Mouse (Mus musculus) forebrain, postnatal 0 days (tissue): ENCODE measurements around the gene Parp14. TPM values are rescaled to one million over a fixed set of nuclear protein-coding genes. Genes with fewer than 3 reads are reported as not detected.

Experiments
- ATAC-seq: fragments of 200-750 bp; cut with Nextera tagmentation; 2 replicates; pipeline ENCODE4 v1.8.0; 2017; ENCODE audit warnings: mild to moderate bottlenecking, moderate library complexity
- DNase-seq: peaks from one replicate; pipeline ENCODE4 v3.0.0-alpha.2; 2015
- H3K27ac ChIP-seq: fragments of 300-500 bp; sonication (generic); 2 replicates; pipeline ENCODE4 v1.5.1; 2014; ENCODE audit warnings: low read depth, mild to moderate bottlenecking, antibody characterized with exemption, low read length, moderate library complexity, mixed read lengths
- H3K27me3 ChIP-seq: fragments of 300-500 bp; sonication (generic); 2 replicates; pipeline ENCODE4 v1.6.1; 2014; ENCODE audit warnings: mild to moderate bottlenecking, low read length, mixed read lengths; ENCODE audit not compliant: insufficient read depth
- H3K36me3 ChIP-seq: fragments of 300-500 bp; sonication (generic); 2 replicates; pipeline ENCODE4 v1.6.1; 2014; ENCODE audit warnings: mild to moderate bottlenecking, moderate library complexity; ENCODE audit not compliant: insufficient read depth
- H3K4me1 ChIP-seq: fragments of 300-500 bp; sonication (generic); 2 replicates; pipeline ENCODE4 v1.6.1; 2014; ENCODE audit warnings: antibody characterized with exemption; ENCODE audit not compliant: insufficient read depth
- H3K4me2 ChIP-seq: fragments of 300-500 bp; sonication (generic); 2 replicates; pipeline ENCODE4 v1.6.1; 2014; ENCODE audit warnings: low read depth, mild to moderate bottlenecking, moderate library complexity
- H3K4me3 ChIP-seq: fragments of 300-500 bp; sonication (generic); 2 replicates; pipeline ENCODE4 v1.5.1; 2014; ENCODE audit warnings: low read depth, low read length, mixed read lengths
- H3K9ac ChIP-seq: fragments of 300-500 bp; sonication (generic); 2 replicates; pipeline ENCODE4 v1.6.1; 2014; ENCODE audit warnings: mild to moderate bottlenecking
- H3K9me3 ChIP-seq: fragments of 300-500 bp; sonication (generic); 2 replicates; pipeline ENCODE4 v1.6.1; 2016; ENCODE audit warnings: low read length
- CTCF ChIP-seq: sonication (generic); IDR thresholded peaks from 2 replicates; pipeline ENCODE4 v1.5.1; 2016; ENCODE audit warnings: antibody characterized with exemption, control low read depth, low read depth
- WGBS: fragments of 180-500 bp; shearing (Covaris S2); extraction: QIAGEN DNeasy Blood & Tissue Kit; methylation state at CpG from one replicate; pipeline ENCODE4 v1.1.7; 2014; 5-methylcytosine and 5-hydroxymethylcytosine counted together
- polyA plus RNA-seq: library from polyadenylated mRNA; unstranded; fragments of >200 nt; fragmentation: Nextera tagmentation; extraction: Ambion mirVana; gene quantifications from 2 replicates; pipeline ENCODE4 v1.2.1, GENCODE M21; 2015
- total RNA-seq: library from RNA; depleted of rRNA; stranded (reverse); fragments of >200 nt; gene quantifications from 2 replicates; pipeline ENCODE4 v1.2.3, GENCODE M21; 2014

The Parp14 gene
- total and polyA plus RNA-seq, 2 experiments from 2014 or later = 0.33 to 0.95 TPM

DNA sequence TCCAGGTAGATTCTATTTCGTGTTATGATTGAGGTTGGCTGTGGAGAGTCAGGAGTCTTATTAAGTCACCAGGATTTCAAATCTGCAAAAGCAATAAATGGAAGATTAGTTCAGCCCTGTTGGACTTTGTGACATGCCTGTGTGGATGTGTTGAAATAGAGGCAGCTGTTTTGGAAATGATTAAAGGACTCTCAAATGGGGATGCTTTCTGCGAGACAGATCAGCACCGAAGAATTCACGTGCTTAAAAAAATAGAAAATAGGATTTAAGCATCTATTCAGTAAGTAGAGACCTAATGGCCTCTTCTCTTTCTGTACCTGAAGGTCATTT is 63.7 kb downstream of the Parp14 start:
- Histone ChIP-seq H3K4me1 (no peaks in the 10 kb centered on the region), H3K27me3 (no peaks in the 10 kb centered on the region), H3K9ac (no peak overlapping the region), H3K36me3 (no peaks in the 10 kb centered on the region), H3K27ac (no peak overlapping the region), H3K9me3 (no peaks in the 10 kb centered on the region), H3K4me3 (no peak overlapping the region), H3K4me2 (no peak overlapping the region)
- no peak for TF ChIP-seq CTCF
- 82% methylated on average over 4 of the region's 4 CpGs for WGBS
- ATAC-seq = no peak
- DNase-seq = no peak

DNA sequence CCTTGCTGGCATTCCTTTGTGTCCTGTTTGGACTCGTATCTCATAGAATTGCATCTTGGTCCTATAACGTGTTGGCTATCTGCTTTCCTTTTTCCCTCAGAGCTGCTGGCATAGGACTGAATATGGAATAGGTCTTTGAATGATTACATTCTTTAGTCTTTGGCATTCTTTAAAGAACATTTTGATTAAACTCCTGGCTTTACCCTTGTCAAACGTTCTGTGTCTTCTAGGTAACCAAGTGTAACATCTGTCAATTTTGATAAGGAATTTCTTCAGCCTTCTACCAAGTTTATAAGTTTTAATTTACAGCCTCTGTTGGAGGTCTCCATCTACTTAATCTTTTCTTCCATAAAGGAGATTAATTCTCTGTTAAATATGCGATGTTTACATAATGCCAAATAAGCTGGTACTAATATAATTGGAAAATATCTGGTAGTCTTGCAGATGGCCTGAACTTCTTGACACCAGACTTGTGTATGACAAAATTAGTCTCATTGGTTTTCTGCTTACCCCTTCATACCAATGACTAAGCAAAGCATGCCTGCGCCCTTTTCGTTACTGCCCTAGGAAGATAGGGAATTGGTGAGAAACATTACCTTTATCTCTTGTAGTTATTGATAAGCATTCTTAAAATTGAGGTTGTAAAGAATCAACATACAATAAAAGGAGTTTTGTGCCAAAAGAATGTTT is 64.2 kb downstream of the Parp14 start:
- H3K4me2 ChIP-seq = no peak overlapping the region
- H3K27me3 ChIP-seq = no peaks in the 10 kb centered on the region
- no peak for TF ChIP-seq CTCF
- no peak overlapping the region for H3K4me3 ChIP-seq
- DNase-seq (no peak), ATAC-seq (no peak)
- no peaks in the 10 kb centered on the region for H3K4me1 ChIP-seq
- H3K27ac ChIP-seq = no peak overlapping the region
- H3K9ac ChIP-seq = no peak overlapping the region
- no peaks in the 10 kb centered on the region for H3K36me3 ChIP-seq
- WGBS = 78% methylated on average over 6 of the region's 6 CpGs
- no peaks in the 10 kb centered on the region for H3K9me3 ChIP-seq

DNA sequence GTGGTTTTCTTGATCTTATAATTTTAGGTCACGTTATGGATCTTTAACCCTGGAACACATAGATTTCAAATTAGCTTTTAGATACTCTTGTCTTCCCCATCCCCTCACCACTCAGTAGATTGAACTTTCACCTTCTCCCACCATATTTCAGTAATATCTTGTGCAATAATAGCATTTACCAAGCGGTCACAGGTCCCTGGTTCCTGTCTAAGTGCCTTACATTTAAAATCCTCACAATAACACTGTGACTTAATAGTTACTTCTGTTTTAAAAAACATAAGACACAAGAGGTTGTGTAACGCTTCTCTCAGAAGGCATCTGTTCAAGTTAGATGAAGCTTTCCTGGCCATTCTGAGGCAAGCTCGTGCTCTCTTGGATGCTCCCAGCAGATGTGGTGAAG is 67.6 kb downstream of the Parp14 start:
- Histone ChIP-seq H3K36me3 (0 out of 2 replicates have a peak, but pooled peaks cover 4% of the 10 kb centered on the region), H3K4me1 (no peaks in the 10 kb centered on the region), H3K4me2 (no peak overlapping the region), H3K9ac (no peak overlapping the region), H3K9me3 (0 out of 2 replicates have a peak, but pooled peaks cover 5% of the 10 kb centered on the region), H3K27ac (no peak overlapping the region), H3K4me3 (no peak overlapping the region), H3K27me3 (no peaks in the 10 kb centered on the region)
- WGBS = 94% methylated on average over 4 of the region's 4 CpGs
- TF ChIP-seq CTCF = no peak
- DNase-seq (no peak), ATAC-seq (no peak)

DNA sequence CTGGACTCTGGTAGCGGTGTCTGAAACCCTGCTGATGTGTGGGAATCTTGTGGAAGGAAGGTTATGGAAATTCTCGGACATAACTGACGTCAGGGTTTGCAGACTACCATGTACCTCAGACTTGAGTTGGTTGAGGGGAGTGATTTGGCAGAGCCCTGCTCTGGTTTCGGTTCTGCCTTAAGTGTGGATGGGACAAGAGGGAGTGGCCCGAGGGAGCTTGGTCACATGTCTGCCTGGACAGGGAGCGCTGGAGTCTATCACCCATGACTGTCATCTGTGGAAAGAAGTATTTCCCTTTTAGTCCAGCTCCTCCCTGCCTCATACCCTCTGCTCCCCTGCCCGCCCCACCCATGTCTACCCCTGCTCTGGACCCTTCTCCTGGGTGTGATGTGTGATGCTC is 69.2 kb downstream of the Parp14 start:
- DNase-seq = no peak
- WGBS = 94% methylated on average over 7 of the region's 7 CpGs
- Histone ChIP-seq H3K4me3 (no peak overlapping the region), H3K4me1 (no peaks in the 10 kb centered on the region), H3K36me3 (0 out of 2 replicates have a peak, but pooled peaks cover 4% of the 10 kb centered on the region), H3K27me3 (no peaks in the 10 kb centered on the region), H3K9ac (no peak overlapping the region), H3K9me3 (0 out of 2 replicates have a peak, but pooled peaks cover 5% of the 10 kb centered on the region), H3K4me2 (no peak overlapping the region), H3K27ac (no peak overlapping the region)
- no peak for ATAC-seq
- TF ChIP-seq CTCF = no peak

DNA sequence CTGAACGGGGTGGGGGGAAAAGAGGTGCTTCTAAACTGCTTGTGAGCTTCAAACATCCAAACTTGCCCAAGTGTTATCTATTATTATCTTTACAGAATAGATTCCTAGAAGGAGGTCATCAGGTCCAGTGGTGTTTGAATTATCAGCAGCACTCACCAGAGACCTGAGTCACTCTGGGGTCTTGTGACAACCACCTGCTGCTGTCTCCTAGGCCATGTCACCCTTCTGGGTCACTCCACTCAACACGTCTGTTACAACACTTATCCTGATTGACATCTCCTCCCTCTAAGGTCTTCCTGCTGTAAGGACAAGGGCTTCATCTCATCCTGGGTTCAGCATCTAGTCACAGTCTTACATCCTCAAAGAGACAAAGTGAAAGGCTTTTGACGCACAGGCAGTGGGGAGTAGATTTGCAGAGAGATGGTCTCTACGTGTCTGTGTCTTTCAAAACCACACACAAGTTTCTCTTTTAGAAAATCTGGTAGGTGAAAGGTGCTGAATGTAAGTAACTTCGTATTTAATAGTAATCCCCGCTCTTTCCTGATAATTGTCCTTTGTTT is 79.3 kb downstream of the Parp14 start:
- Histone ChIP-seq H3K27me3 (no peaks in the 10 kb centered on the region), H3K9me3 (no peaks in the 10 kb centered on the region), H3K27ac (no peak overlapping the region), H3K4me1 (no peaks in the 10 kb centered on the region), H3K9ac (no peak overlapping the region), H3K4me2 (no peak overlapping the region), H3K36me3 (peaks cover 13% of the 10 kb centered on the region), H3K4me3 (no peak overlapping the region)
- no peak for DNase-seq
- no peak for ATAC-seq
- 78% methylated on average over 6 of the region's 6 CpGs for WGBS
- TF ChIP-seq CTCF = no peak

DNA sequence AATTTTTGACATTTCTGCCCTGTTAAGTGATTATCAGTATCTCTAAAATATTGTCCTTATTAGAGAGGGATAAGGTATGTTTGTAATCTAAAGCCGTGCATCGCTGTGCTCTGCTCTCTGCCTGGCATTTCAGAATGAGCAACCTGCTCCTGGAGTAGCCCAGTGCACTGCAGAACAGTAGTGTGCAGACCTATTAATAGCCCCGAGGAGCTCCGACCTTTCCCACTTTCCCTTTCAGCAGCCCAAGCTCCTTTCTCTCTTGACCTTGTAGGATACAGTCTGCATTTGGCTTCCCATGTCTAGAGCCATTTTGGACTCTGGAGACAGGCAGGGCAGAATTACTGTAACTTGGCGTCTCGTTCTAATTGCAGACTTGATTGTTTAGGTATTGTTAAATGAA is 83.0 kb downstream of the Parp14 start:
- DNase-seq (no peak), ATAC-seq (no peak)
- H3K9me3 ChIP-seq = no peaks in the 10 kb centered on the region
- TF ChIP-seq CTCF = no peak
- H3K36me3 ChIP-seq = peaks cover 14% of the 10 kb centered on the region
- H3K4me2 ChIP-seq = no peak overlapping the region
- no peak overlapping the region for H3K9ac ChIP-seq
- H3K27me3 ChIP-seq = no peaks in the 10 kb centered on the region
- H3K4me3 ChIP-seq = no peak overlapping the region
- no peak overlapping the region for H3K27ac ChIP-seq
- 97% methylated on average over 6 of the region's 6 CpGs for WGBS
- H3K4me1 ChIP-seq = no peaks in the 10 kb centered on the region

DNA sequence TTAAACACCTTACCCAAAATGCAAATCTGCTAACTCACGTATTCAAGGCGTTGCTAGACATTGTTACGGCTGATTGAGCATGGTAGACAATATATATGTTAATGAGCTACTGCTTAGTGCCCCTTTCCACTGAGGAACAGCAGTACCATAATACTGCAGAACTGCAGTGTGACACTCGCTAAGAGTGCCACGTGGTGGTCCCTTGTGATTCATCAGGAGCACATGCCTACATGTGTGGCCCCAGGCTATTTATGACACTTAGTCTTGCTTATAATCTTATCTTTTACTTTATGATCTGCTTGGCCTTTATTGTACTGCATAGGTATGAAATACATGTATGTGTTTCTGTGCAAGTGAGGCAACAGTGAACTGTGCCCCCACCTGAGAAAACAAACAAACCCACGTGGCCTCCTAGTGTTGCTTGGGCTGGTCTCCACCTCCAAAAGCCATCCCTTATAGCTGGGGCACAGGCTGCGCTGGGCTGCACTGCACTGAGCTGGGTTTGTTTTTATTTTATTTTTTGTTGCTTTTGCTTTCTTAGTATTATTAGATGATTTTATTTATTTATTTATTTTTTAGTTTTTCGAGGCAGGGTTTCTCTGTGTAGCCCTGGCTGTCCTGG is 83.7 kb downstream of the Parp14 start:
- 44% methylated on average over 8 of the region's 8 CpGs for WGBS
- no peak overlapping the region for H3K27ac ChIP-seq
- H3K4me3 ChIP-seq = no peak overlapping the region
- H3K4me1 ChIP-seq = no peaks in the 10 kb centered on the region
- no peak overlapping the region for H3K9ac ChIP-seq
- no peak for ATAC-seq
- no peaks in the 10 kb centered on the region for H3K27me3 ChIP-seq
- TF ChIP-seq CTCF = no peak
- DNase-seq = no peak
- H3K4me2 ChIP-seq = no peak overlapping the region
- H3K9me3 ChIP-seq = no peaks in the 10 kb centered on the region
- peaks cover 14% of the 10 kb centered on the region for H3K36me3 ChIP-seq
